Mouse (Mus musculus) adrenal gland, postnatal 10 days (tissue): ENCODE data around the gene Uggt1. TPM values are rescaled to one million over a fixed set of nuclear protein-coding genes. Genes with fewer than 3 reads are reported as not detected.

Experiments
- DNase-seq: peaks from one replicate; pipeline ENCODE4 v3.0.0; 2021; ENCODE audit warnings: mixed read lengths
- total RNA-seq, 2 experiments: library from RNA; stranded (reverse); gene quantifications; 2 replicates each; pipeline ENCODE4 v1.2.3; 2021

Uggt1 gene
- total RNA-seq, 2 experiments from 2014 or later: 35.2 to 44.5 TPM

GRCm38 (mm10) chr1:36258631-36259030 lies 14.1 kb upstream of the Uggt1 start:
- DNase-seq: no peak

GRCm38 (mm10) chr1:36257276-36257675 lies 12.8 kb upstream of the Uggt1 start:
- no peak for DNase-seq

- DNase-seq: no peak
Observed at GRCm38 (mm10) chr1:36255871-36256640, 11.5 kb upstream of the Uggt1 start.

- peak; percentile 62 for DNase-seq
Observed at GRCm38 (mm10) chr1:36254635-36255360, 10.3 kb upstream of the Uggt1 start.

- DNase-seq: peak; percentile 79
Observed at GRCm38 (mm10) chr1:36252791-36253190, 8.3 kb upstream of the Uggt1 start.

GRCm38 (mm10) chr1:36251426-36251825 lies 6.9 kb upstream of the Uggt1 start:
- DNase-seq: no peak

- DNase-seq: no peak
Observed at GRCm38 (mm10) chr1:36246688-36247087, 2.2 kb upstream of the Uggt1 start.

GRCm38 (mm10) chr1:36244828-36245215 lies 302 bp upstream of the Uggt1 start:
- DNase-seq: no peak

- no peak for DNase-seq
Observed at GRCm38 (mm10) chr1:36243447-36244057, 968 bp downstream of the Uggt1 start.

- no peak for DNase-seq
Observed at GRCm38 (mm10) chr1:36241903-36242429, 2.6 kb downstream of the Uggt1 start.

- DNase-seq: no peak
Observed at GRCm38 (mm10) chr1:36240176-36240575, 4.3 kb downstream of the Uggt1 start.

- DNase-seq: no peak
Observed at GRCm38 (mm10) chr1:36239396-36239795, 5.1 kb downstream of the Uggt1 start.

- DNase-seq: no peak
Observed at GRCm38 (mm10) chr1:36235855-36236254, 8.7 kb downstream of the Uggt1 start.

- no peak for DNase-seq
Observed at GRCm38 (mm10) chr1:36235057-36235639, 9.4 kb downstream of the Uggt1 start.

- no peak for DNase-seq
Observed at GRCm38 (mm10) chr1:36233218-36233617, 11.3 kb downstream of the Uggt1 start.

- DNase-seq: no peak
Observed at GRCm38 (mm10) chr1:36230919-36231705, 13.4 kb downstream of the Uggt1 start.

GRCm38 (mm10) chr1:36228461-36228860 lies 16.1 kb downstream of the Uggt1 start:
- DNase-seq: no peak

- no peak for DNase-seq
Observed at GRCm38 (mm10) chr1:36224648-36225047, 19.9 kb downstream of the Uggt1 start.

GRCm38 (mm10) chr1:36214324-36214723 lies 30.2 kb downstream of the Uggt1 start:
- DNase-seq: no peak

- DNase-seq: no peak
Observed at GRCm38 (mm10) chr1:36201739-36202138, 42.8 kb downstream of the Uggt1 start.

GRCm38 (mm10) chr1:36194482-36194881 lies 50.0 kb downstream of the Uggt1 start:
- DNase-seq: no peak

GRCm38 (mm10) chr1:36191966-36192365 lies 52.6 kb downstream of the Uggt1 start:
- no peak for DNase-seq
